Mouse (Mus musculus): ENCODE measurements at regions not wholly inside any gene's neighbourhood (a gene's known extent, or its start where the extent isn't known, plus 50 kb on each side); places are given as distances from the start of the nearest gene placed in this dataset.

GRCm38 (mm10) chr10:119109207-119109606 lies 130.6 kb downstream of the Cand1 start:
- TF ChIP-seq CTCF (IDR thresholded peaks at IDR 0.05; ENCODE audit: extremely low read depth, insufficient read depth, insufficient read length, insufficient replicate concordance) (no peak), POLR2A (IDR thresholded peaks at IDR 0.05; ENCODE audit: low read depth, low read length) (no peak)
